Comparison of ENCODE assay signal across 22 mouse cellular contexts in genomic region chr3:61320031-61320430, GRCm38 (mm10). TPM values are rescaled to one million over a fixed set of nuclear protein-coding genes. Genes with fewer than 3 reads are reported as not detected.
DNase-seq lines count a peak whose midpoint lies in the region; ATAC-seq lines count a peak whose summit lies in the region.
"Had no signal": no experiment of that assay in that cellular context is flagged by ENCODE, and none has a peak within 500 bp of the region (broad histone marks: within the 10 kb centered on the region; RNA-seq: fewer than 3 reads in every experiment).

No protein-coding gene starts in this region.

- no peak overlapping the region for H3K27ac ChIP-seq in hindbrain, embryonic 13.5 days
- H3K27ac ChIP-seq: embryonic facial prominence, embryonic 13.5 days; heart, adult 2 months; liver, embryonic 13.5 days; neural tube, embryonic 15.5 days had no signal

- H3K36me3 ChIP-seq in hindbrain, embryonic 13.5 days, result no peaks in the 10 kb centered on the region
- H3K36me3 ChIP-seq: embryonic facial prominence, embryonic 13.5 days; liver, embryonic 13.5 days; neural tube, embryonic 15.5 days had no signal

- H3K9ac ChIP-seq in hindbrain, embryonic 13.5 days, result no peak overlapping the region
- H3K9ac ChIP-seq: embryonic facial prominence, embryonic 13.5 days; liver, embryonic 13.5 days; neural tube, embryonic 15.5 days had no signal

- intact Hi-C loops in left cerebral cortex, postnatal 36 days (cut with DNase I), result no loop called here

- no peak overlapping the region for H3K4me3 ChIP-seq in hindbrain, embryonic 13.5 days
- H3K4me3 ChIP-seq: embryonic facial prominence, embryonic 13.5 days; heart, adult 2 months; liver, embryonic 13.5 days; neural tube, embryonic 15.5 days had no signal

- 0 out of 2 replicates have a peak, but pooled peaks cover 4% of the 10 kb centered on the region for H3K4me1 ChIP-seq in hindbrain, embryonic 13.5 days (replicated peaks)
- H3K4me1 ChIP-seq: embryonic facial prominence, embryonic 13.5 days; liver, embryonic 13.5 days; neural tube, embryonic 15.5 days had no signal

- H3K27me3 ChIP-seq in hindbrain, embryonic 13.5 days, result no peaks in the 10 kb centered on the region
- H3K27me3 ChIP-seq: embryonic facial prominence, embryonic 13.5 days; liver, embryonic 13.5 days; neural tube, embryonic 15.5 days had no signal

- no peak for ATAC-seq in cerebellum, adult (ENCODE audit: insufficient number of reproducible peaks, low FRiP score, low TSS enrichment)
- no peak for ATAC-seq in hindbrain, embryonic 13.5 days (ENCODE audit: low FRiP score)
- ATAC-seq: intestine, embryonic 16.5 days had no signal

- 76% methylated on average over 2 of the region's 2 CpGs for WGBS in hindbrain, embryonic 13.5 days

- H3K4me2 ChIP-seq in hindbrain, embryonic 13.5 days, result no peak overlapping the region
- H3K4me2 ChIP-seq: embryonic facial prominence, embryonic 13.5 days; liver, embryonic 13.5 days; neural tube, embryonic 15.5 days had no signal

- DNase-seq in cerebellum, postnatal 10 days, result peak; percentile 39 to 50
- peak; percentile 64 to 67 for DNase-seq in frontal cortex, adult 2 months (ENCODE audit: extremely low spot score in 1 of 2, low spot score in 1 of 2)
- peak; percentile 61 for DNase-seq in layer of hippocampus, adult 9-11 months
- DNase-seq in left cerebral cortex, postnatal 36 days (ENCODE audit: low spot score in 2 of 2), result peak; percentile 25 to 30
- DNase-seq in adrenal gland, adult (ENCODE audit: inconsistent age in 2 of 2, low spot score in 1 of 2), result no peak
- DNase-seq in heart, adult 11 months, result no peak
- DNase-seq: adrenal gland, postnatal 10 days; cerebellum, adult 9-11 months; heart, adult 2 months; kidney, postnatal 25 days; liver, embryonic 13.5 days; lung, postnatal 14 days; retina, postnatal 1 day had no signal

- H3K9me3 ChIP-seq in hindbrain, embryonic 13.5 days, result no peaks in the 10 kb centered on the region
- H3K9me3 ChIP-seq: embryonic facial prominence, embryonic 13.5 days; liver, embryonic 13.5 days; neural tube, embryonic 15.5 days had no signal

RNA-seq across cellular contexts. Expression of gene Rap2b, which starts 41.4 kb away (rescaled TPM):
- 14.6 and 15.7 TPM in 2 replicates for polyA plus RNA-seq in frontal cortex, adult 2 months (2012; rRNA removed)
- 10 to 100 TPM; 41.2 to 42.6 TPM for total RNA-seq in left cerebral cortex, postnatal 36 days (2021)
- polyA plus RNA-seq in hindbrain, embryonic 13.5 days (2015; fragmentation: Nextera tagmentation; extraction: Ambion mirVana), result 11.6 and 12.3 TPM in 2 replicates

RNA-seq across cellular contexts. Expression of gene B430305J03Rik, which starts 45.7 kb away (rescaled TPM):
- polyA plus RNA-seq in frontal cortex, adult 2 months (2012; rRNA removed), result 0.90 and 0.98 TPM in 2 replicates
- total RNA-seq in left cerebral cortex, postnatal 36 days (2021), result 1 to 10 TPM; 2.8 to 2.9 TPM
- polyA plus RNA-seq in hindbrain, embryonic 13.5 days (2015; fragmentation: Nextera tagmentation; extraction: Ambion mirVana), result not detected in 2 replicates
- polyA plus RNA-seq: embryonic facial prominence, embryonic 13.5 days; heart, embryonic 16.5 days; hindbrain, embryonic 11.5 days; intestine, embryonic 16.5 days; limb, embryonic 11.5 days; liver, embryonic 13.5 days; neural tube, embryonic 15.5 days; thymus, postnatal 0 days had no signal

Comparison
In these comparisons a context has a peak if more than half of its experiments do, and no peak if none do; other contexts are left out.
1. DNase-seq: peak in cerebellum, postnatal 10 days (2 of 2), frontal cortex, adult 2 months (2 of 2), layer of hippocampus, adult 9-11 months (single experiment) and left cerebral cortex, postnatal 36 days (2 of 2); none in adrenal gland, adult (0 of 2) and heart, adult 11 months (single experiment).